Mouse (Mus musculus): Measurements from ENCODE around the gene Zscan22. TPM values are rescaled to one million over a fixed set of nuclear protein-coding genes. Genes with fewer than 3 reads are reported as not detected.
"Not testable (repeated sequence)": the region's sequence is repeated elsewhere in the genome, so short reads cannot be mapped to it uniquely, and the experiment has no call there.

The Zscan22 gene
- polyA plus RNA-seq, 1 experiment from 2014 or later = 14.1 TPM

DNA sequence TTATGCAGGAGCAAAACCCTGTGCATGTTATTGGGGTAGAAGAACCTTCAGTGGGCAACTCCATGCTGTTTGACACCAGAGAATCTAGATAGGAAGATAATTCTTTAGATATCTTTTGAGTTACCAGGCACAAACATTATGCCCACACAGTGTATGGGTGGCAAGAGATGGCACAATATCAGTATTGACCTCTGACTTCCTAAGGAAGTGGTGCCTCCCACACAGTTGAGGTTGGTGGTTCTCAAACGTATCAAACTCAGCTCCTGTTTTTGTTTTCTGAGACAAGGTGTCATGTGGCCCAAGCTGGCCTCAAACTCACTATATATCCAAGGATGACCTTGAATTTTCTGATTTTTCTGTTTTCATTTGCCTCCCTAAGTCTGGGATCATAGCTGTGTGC is 6.3 kb upstream of the Zscan22 start:
- WGBS = 72% methylated on average over 1 of the region's 1 CpGs
- no peak overlapping the region for H3K27ac ChIP-seq (ENCODE audit: low read length)
- H3K36me3 ChIP-seq (ENCODE audit: control insufficient read depth, insufficient read depth, low read length) = peaks cover 16% of the 10 kb centered on the region
- H3K9ac ChIP-seq (ENCODE audit: low read length) = no peak overlapping the region
- no peak overlapping the region for H3K4me3 ChIP-seq (replicated peaks; ENCODE audit: low read length)
- ATAC-seq (ENCODE audit: insufficient read depth, low FRiP score) = no peak
- H3K9me3 ChIP-seq (replicated peaks; ENCODE audit: control insufficient read depth, low read length) = no peaks in the 10 kb centered on the region
- no peak overlapping the region for H3K4me2 ChIP-seq (ENCODE audit: low read depth, low read length)
- no peaks in the 10 kb centered on the region for H3K4me1 ChIP-seq (ENCODE audit: control insufficient read depth, insufficient read depth, low read length)
- no peaks in the 10 kb centered on the region for H3K27me3 ChIP-seq (ENCODE audit: control insufficient read depth, insufficient read depth, low read length)

DNA sequence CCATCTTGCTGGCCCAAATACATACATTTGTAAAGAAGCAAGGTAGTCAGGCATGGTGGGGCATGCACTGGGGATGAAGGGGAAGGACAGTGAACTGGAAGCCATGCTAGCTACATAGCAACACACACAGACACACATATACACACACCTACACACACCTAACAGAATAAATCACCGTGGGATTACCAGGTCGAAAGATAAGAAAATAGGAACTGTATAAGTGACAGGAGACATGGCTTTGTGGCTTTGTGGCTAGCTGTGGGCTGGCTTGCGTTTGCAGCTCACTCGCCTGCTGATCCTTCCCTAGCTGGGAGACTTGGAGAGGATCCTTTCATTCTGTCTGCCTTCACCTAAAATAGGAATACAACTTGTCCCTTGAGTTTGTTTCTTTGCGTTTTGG is 3.9 kb downstream of the Zscan22 start:
- Histone ChIP-seq H3K4me2 (ENCODE audit: low read depth, low read length) (no peak overlapping the region), H3K27me3 (ENCODE audit: control insufficient read depth, insufficient read depth, low read length) (no peaks in the 10 kb centered on the region), H3K36me3 (ENCODE audit: control insufficient read depth, insufficient read depth, low read length) (no peaks in the 10 kb centered on the region), H3K27ac (ENCODE audit: low read length) (no peak overlapping the region), H3K4me3 (replicated peaks; ENCODE audit: low read length) (no peak overlapping the region), H3K4me1 (ENCODE audit: control insufficient read depth, insufficient read depth, low read length) (peaks cover 7% of the 10 kb centered on the region), H3K9me3 (replicated peaks; ENCODE audit: control insufficient read depth, low read length) (no peaks in the 10 kb centered on the region), H3K9ac (ENCODE audit: low read length) (no peak overlapping the region)
- ATAC-seq (ENCODE audit: insufficient read depth, low FRiP score) = no peak
- WGBS = 87% methylated on average over 5 of the region's 5 CpGs

DNA sequence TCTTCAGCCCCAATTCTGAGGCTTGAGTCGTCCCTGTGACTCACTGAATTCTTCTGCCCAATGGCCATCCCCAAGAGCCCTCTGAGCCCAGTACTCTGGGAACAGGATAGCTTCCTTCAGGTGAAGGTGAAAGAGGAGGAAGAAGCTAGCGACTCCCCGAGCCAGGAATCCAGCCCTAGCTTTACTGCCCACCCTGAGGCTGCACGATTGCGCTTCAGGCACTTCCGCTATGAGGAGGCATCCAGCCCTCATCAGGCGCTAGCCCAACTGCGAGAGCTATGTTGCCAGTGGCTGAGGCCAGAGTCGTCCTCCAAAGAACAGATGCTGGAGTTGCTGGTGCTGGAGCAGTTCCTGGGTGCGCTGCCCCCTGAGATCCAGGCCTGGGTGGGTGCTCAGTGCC is 6.0 kb downstream of the Zscan22 start:
- H3K4me1 ChIP-seq (ENCODE audit: control insufficient read depth, insufficient read depth, low read length) = peaks cover 4% of the 10 kb centered on the region
- no peak overlapping the region for H3K4me2 ChIP-seq (ENCODE audit: low read depth, low read length)
- no peaks in the 10 kb centered on the region for H3K27me3 ChIP-seq (ENCODE audit: control insufficient read depth, insufficient read depth, low read length)
- ATAC-seq (ENCODE audit: insufficient read depth, low FRiP score) = no peak
- H3K9ac ChIP-seq (ENCODE audit: low read length) = no peak overlapping the region
- no peak overlapping the region for H3K27ac ChIP-seq (ENCODE audit: low read length)
- 53% methylated on average over 10 of the region's 10 CpGs for WGBS
- H3K4me3 ChIP-seq (replicated peaks; ENCODE audit: low read length) = no peak overlapping the region
- H3K9me3 ChIP-seq (replicated peaks; ENCODE audit: control insufficient read depth, low read length) = no peaks in the 10 kb centered on the region
- H3K36me3 ChIP-seq (ENCODE audit: control insufficient read depth, insufficient read depth, low read length) = peaks cover 5% of the 10 kb centered on the region; the same call in 1 of the 2 replicates

DNA sequence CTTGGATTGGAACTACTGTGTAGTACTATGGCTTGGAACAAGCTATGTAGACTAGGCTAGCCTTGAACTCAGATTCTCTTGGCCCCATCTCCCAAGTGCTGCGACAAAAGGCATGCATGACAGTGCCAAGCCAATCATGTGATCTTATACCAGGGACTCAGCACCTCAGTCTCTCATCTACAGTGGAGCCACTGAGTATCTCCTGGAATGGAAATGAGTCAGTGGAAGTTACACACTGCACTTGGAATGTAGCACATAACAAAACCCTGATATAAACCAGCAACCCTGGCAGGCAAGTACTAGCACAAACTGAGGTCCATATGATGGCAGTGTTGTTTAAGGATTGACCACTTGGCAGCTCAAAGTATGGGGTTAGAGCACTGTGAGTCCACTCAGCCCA is 7.5 kb downstream of the Zscan22 start:
- H3K4me3 ChIP-seq (replicated peaks; ENCODE audit: low read length) = no peak overlapping the region
- H3K9ac ChIP-seq (ENCODE audit: low read length) = no peak overlapping the region
- peaks cover 6% of the 10 kb centered on the region; the same call in 1 of the 2 replicates for H3K36me3 ChIP-seq (ENCODE audit: control insufficient read depth, insufficient read depth, low read length)
- H3K27me3 ChIP-seq (ENCODE audit: control insufficient read depth, insufficient read depth, low read length) = no peaks in the 10 kb centered on the region
- no peaks in the 10 kb centered on the region for H3K4me1 ChIP-seq (ENCODE audit: control insufficient read depth, insufficient read depth, low read length)
- H3K9me3 ChIP-seq (replicated peaks; ENCODE audit: control insufficient read depth, low read length) = no peaks in the 10 kb centered on the region
- H3K4me2 ChIP-seq (ENCODE audit: low read depth, low read length) = no peak overlapping the region
- ATAC-seq (ENCODE audit: insufficient read depth, low FRiP score) = no peak
- WGBS = 88% methylated on average over 1 of the region's 1 CpGs
- no peak overlapping the region for H3K27ac ChIP-seq (ENCODE audit: low read length)

DNA sequence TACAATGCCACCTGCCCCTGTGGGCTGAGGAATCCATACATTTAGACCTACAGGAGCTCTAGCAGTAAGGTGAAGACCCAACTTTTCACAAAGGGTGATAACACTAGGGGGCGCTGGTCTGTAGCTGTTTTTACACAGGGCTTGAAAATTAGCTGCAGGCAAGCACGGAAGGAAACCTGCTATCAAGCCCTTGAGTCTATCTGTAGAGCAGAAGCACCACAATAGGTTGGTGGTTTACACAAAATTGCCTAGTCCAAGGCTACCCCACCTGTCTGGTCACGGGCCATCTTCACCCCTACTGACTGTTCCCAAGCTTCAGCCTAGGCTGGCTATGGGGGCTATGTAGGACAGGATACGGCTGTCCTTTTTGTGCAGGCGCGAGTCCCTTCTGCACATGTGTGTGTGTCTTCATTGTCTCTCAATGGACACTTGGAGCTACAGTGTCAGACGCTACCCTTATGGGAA is 11.9 kb downstream of the Zscan22 start:
- Histone ChIP-seq H3K4me3 (replicated peaks; ENCODE audit: low read length) (peak overlapping the region; percentile 58), H3K4me2 (ENCODE audit: low read depth, low read length) (peak overlapping the region; percentile 48), H3K36me3 (ENCODE audit: control insufficient read depth, insufficient read depth, low read length) (peaks cover 6% of the 10 kb centered on the region; the same call in 1 of the 2 replicates), H3K27ac (ENCODE audit: low read length) (peak overlapping the region; percentile 91), H3K27me3 (ENCODE audit: control insufficient read depth, insufficient read depth, low read length) (no peaks in the 10 kb centered on the region), H3K9ac (ENCODE audit: low read length) (peak overlapping the region; percentile 76), H3K4me1 (ENCODE audit: control insufficient read depth, insufficient read depth, low read length) (no peaks in the 10 kb centered on the region), H3K9me3 (replicated peaks; ENCODE audit: control insufficient read depth, low read length) (no peaks in the 10 kb centered on the region)
- ATAC-seq (ENCODE audit: insufficient read depth, low FRiP score) = peak; percentile 24; the same call in 1 of the 2 replicates
- 39% methylated on average over 7 of the region's 7 CpGs for WGBS

DNA sequence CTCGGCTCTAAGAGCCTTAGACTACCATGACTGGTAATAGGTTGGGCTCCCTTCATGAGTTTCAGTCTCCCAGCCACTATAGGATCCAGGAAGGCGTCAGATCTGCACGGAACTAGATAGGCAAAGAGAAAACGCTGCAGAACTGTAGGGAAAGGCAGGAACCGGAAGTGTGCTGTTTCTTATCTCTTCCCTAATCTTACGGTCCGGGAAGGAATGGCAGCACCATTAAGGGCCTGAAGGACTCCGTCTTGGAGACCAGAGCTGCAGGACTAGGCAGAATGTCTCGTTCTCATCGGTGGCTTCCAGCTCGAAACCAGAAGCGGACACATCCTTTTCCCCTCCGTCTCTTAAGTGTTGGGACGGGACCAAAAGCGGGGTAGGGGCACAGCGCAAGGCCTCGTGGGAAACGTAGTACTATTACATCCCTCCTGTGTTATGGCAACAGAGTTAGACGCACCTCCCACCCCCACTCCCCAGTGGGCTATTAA is 12.6 kb downstream of the Zscan22 start:
- Histone ChIP-seq H3K9me3 (replicated peaks; ENCODE audit: control insufficient read depth, low read length) (no peaks in the 10 kb centered on the region), H3K27ac (ENCODE audit: low read length) (peak overlapping the region; percentile 91), H3K9ac (ENCODE audit: low read length) (peak overlapping the region; percentile 76), H3K4me1 (ENCODE audit: control insufficient read depth, insufficient read depth, low read length) (no peaks in the 10 kb centered on the region), H3K36me3 (ENCODE audit: control insufficient read depth, insufficient read depth, low read length) (peaks cover 6% of the 10 kb centered on the region; the same call in 1 of the 2 replicates), H3K4me3 (replicated peaks; ENCODE audit: low read length) (peak overlapping the region; percentile 58), H3K4me2 (ENCODE audit: low read depth, low read length) (peak overlapping the region; percentile 48), H3K27me3 (ENCODE audit: control insufficient read depth, insufficient read depth, low read length) (no peaks in the 10 kb centered on the region)
- WGBS = 5% methylated on average over 19 of the region's 19 CpGs
- peak; percentile 85 for ATAC-seq (ENCODE audit: insufficient read depth, low FRiP score)

DNA sequence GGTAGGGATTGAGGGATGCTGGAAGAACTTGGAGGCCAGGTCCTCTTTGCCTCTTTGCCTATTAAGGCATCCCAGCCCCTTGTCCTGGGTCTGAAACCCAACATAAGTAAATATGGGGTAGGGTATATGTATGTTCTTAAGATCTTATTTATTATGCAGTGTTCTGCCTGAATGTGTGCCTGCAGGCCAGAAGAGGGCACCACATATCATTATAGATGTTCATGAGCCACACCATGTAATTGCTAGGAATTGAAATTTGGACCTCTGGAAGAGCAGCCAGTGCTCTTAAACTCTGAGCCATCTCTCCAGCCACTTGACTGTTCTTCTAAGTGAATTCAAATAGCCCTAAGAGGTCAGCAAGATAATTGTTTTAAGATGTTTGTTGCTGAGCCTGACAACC is 15.9 kb downstream of the Zscan22 start:
- H3K36me3 ChIP-seq (ENCODE audit: control insufficient read depth, insufficient read depth, low read length) = peaks cover 2% of the 10 kb centered on the region; the same call in 1 of the 2 replicates
- H3K9ac ChIP-seq (ENCODE audit: low read length) = no peak overlapping the region
- H3K27me3 ChIP-seq (ENCODE audit: control insufficient read depth, insufficient read depth, low read length) = no peaks in the 10 kb centered on the region
- ATAC-seq (ENCODE audit: insufficient read depth, low FRiP score) = no peak
- H3K4me3 ChIP-seq (replicated peaks; ENCODE audit: low read length) = no peak overlapping the region
- no peak overlapping the region for H3K4me2 ChIP-seq (ENCODE audit: low read depth, low read length)
- H3K4me1 ChIP-seq (ENCODE audit: control insufficient read depth, insufficient read depth, low read length) = no peaks in the 10 kb centered on the region
- no peaks in the 10 kb centered on the region for H3K9me3 ChIP-seq (replicated peaks; ENCODE audit: control insufficient read depth, low read length)
- no peak overlapping the region for H3K27ac ChIP-seq (ENCODE audit: low read length)

DNA sequence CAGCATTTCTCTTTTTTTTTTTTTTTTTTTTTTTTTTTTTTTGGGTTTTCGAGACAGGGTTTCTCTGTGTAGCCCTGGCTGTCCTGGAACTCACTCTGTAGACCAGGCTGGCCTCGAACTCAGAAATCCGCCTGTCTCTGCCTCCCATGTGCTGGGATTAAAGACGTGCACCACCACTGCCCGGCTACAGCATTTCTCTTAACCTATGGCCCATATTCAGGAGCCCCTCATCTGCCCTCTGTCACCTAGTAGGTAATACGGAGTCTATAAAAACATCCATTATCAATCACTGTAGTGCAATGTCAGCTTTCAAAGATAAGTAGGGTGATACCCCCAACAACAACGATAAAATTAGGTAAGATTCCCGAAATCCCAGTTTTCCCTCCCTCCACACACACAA is 22.9 kb downstream of the Zscan22 start:
- not testable (repeated sequence) for H3K4me3 ChIP-seq (replicated peaks; ENCODE audit: low read length); H3K27me3 ChIP-seq (ENCODE audit: control insufficient read depth, insufficient read depth, low read length); H3K27ac ChIP-seq (ENCODE audit: low read length); H3K4me2 ChIP-seq (ENCODE audit: low read depth, low read length); H3K9me3 ChIP-seq (replicated peaks; ENCODE audit: control insufficient read depth, low read length); H3K9ac ChIP-seq (ENCODE audit: low read length); ATAC-seq (ENCODE audit: insufficient read depth, low FRiP score)
- peaks cover 24% of the 10 kb centered on the region for H3K36me3 ChIP-seq (ENCODE audit: control insufficient read depth, insufficient read depth, low read length)
- peaks cover 12% of the 10 kb centered on the region for H3K4me1 ChIP-seq (ENCODE audit: control insufficient read depth, insufficient read depth, low read length)
- WGBS = 75% methylated on average over 7 of the region's 8 CpGs

DNA sequence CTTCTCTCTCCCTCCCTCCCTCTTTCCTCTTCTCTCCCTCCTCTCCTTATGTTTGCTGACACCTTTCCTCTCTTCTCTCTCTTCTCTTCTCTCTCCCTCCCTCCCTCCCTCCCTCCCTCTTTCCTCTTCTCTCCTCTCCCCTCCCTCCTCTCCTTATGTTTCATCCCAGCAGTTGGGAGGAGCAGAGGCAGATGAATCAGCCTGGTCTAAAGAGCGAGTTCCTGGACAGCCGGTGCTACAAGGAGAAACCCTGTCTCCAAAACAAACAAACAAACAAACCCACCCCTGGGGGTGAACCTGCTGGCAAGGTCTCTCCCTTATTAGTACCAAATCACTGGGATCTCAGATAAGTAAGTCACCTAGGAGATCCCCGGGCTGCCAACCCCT is 23.7 kb downstream of the Zscan22 start:
- Histone ChIP-seq H3K4me1 (ENCODE audit: control insufficient read depth, insufficient read depth, low read length) (peaks cover 12% of the 10 kb centered on the region), H3K36me3 (ENCODE audit: control insufficient read depth, insufficient read depth, low read length) (peaks cover 32% of the 10 kb centered on the region), H3K4me3 (replicated peaks; ENCODE audit: low read length) (peak overlapping the region; percentile 89), H3K9ac (ENCODE audit: low read length) (peak overlapping the region; percentile 93), H3K4me2 (ENCODE audit: low read depth, low read length) (peak overlapping the region; percentile 93), H3K9me3 (replicated peaks; ENCODE audit: control insufficient read depth, low read length) (no peaks in the 10 kb centered on the region), H3K27me3 (ENCODE audit: control insufficient read depth, insufficient read depth, low read length) (no peaks in the 10 kb centered on the region), H3K27ac (ENCODE audit: low read length) (peak overlapping the region; percentile 97)
- 0 out of 2 replicates have a peak, but pooled peaks have one; percentile 0 for ATAC-seq (ENCODE audit: insufficient read depth, low FRiP score)
- 0% methylated on average over 3 of the region's 3 CpGs for whole genome bisulfite sequencing
